Mouse (Mus musculus) brown adipose tissue, adult 24 weeks (tissue): ENCODE measurements at regions not wholly inside any gene's neighbourhood (a gene's known extent, or its start where the extent isn't known, plus 50 kb on each side); places are given as distances from the start of the nearest gene placed in this dataset.

Experiments used
- H3K27ac ChIP-seq: fragments of 200-500 bp; replicated peaks from 2 replicates; pipeline ENCODE4 v1.5.1; 2012; ENCODE audit warnings: low read depth, mild to moderate bottlenecking, low read length
- H3K4me1 ChIP-seq: fragments of 200-500 bp; 2 replicates; pipeline ENCODE4 v1.6.1; 2012; ENCODE audit warnings: low read length, mixed read lengths; ENCODE audit not compliant: control insufficient read depth, insufficient read depth, insufficient read length
- H3K4me3 ChIP-seq: fragments of 200-500 bp; 2 replicates; pipeline ENCODE4 v1.5.1; 2012; ENCODE audit warnings: low read depth, mild to moderate bottlenecking, low read length, moderate library complexity; ENCODE audit not compliant: insufficient read depth

DNA sequence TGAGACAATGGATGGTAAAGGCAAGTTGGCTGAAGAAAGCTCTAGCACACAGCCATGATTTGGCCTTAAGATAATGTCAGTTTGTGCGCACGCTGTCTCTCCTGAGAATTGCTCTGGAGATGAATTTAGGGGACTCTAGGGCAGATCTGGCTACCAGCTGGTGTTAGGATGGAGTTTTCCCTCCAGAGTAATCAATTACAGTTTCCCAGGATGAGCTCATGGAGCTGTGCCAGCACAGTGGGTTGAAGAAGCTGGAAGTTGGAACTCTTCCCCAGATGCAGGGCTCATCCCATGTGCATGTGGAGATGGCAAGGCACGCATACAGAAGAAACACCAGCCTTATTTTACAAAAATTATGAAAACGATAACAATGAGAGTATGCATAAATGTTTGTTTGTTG, 481.0 kb downstream of the Gm826 start:
- no peak overlapping the region for H3K27ac ChIP-seq
- no peaks in the 10 kb centered on the region for H3K4me1 ChIP-seq
- H3K4me3 ChIP-seq = no peak overlapping the region

DNA sequence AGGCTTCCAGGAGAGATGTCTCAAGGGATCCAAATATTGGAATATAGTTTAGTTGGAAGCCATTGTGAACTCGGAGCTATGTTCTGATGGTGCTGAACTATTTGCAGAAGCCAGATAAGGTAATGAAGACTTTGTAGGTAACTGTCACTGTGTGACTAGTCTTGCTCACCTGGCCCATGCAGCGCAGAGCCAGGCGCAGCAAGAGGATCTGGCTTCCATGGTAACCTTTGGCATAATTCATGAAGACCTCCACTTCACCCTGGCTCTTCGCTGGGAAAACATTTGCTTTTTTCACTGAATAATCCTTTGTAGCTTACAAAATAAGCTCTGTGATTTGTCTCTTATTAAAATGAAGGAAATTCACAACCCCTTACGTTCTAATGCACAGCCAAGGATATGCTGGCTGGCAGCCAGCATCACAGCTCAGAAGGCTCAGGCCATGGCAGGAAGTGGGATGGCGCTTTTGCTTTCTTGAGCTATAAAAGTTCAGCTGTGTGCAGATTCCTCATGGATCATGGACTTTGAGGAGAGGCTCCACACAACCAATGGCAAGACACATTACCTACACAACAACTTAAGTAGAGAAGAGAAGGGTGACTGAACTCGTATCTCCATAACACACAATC, 501.4 kb downstream of the Gm826 start:
- no peak overlapping the region for H3K27ac ChIP-seq

DNA sequence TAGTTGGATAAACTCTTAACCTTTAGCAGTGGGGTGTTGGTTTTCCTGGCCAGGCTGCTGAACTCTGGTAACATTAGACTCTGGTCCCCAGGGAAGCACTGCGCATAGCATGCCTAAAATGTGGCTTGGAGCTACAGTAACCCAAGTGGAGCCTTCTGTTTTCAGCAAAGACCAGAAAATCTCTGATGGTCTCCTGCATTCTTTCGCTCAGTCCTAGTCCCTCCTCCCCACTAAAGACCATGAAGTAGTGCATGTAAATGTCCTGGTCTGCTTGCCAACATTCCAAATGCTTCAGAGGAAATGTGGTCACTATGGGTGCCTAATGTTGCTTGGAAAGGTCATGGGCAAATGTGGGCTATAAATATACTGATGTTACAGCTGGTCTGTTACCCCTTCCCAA, 507.5 kb downstream of the Gm826 start:
- no peak overlapping the region for H3K27ac ChIP-seq
- H3K4me3 ChIP-seq = no peak overlapping the region
- H3K4me1 ChIP-seq = 0 out of 2 replicates have a peak, but pooled peaks cover 2% of the 10 kb centered on the region

More for the DNA sequence above, 501.4 kb downstream of the Gm826 start:
- H3K4me1 ChIP-seq = no peaks in the 10 kb centered on the region; the same call in 1 of the 2 replicates
- no peak overlapping the region for H3K4me3 ChIP-seq

DNA sequence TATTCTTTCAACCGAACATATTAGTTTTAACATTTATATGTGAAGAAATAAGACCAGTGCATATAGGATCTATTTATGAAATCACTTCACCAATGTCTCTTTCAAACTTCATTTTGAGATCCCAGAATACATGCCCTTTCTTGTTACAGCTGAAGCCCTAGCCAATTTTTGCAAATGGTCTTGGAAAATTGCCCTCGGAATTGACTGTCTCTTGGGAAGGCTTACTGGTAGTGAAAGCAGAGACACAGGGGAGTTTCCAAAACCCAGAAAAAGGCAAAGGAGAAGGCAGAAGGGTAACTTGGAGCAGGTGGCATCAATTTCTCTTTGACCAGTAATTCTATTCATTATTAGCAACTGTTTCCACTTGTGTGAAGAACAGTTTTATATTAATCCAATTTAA, 515.4 kb downstream of the Gm826 start:
- Histone ChIP-seq H3K4me1 (no peaks in the 10 kb centered on the region; the same call in 1 of the 2 replicates), H3K4me3 (no peak overlapping the region), H3K27ac (no peak overlapping the region)

DNA sequence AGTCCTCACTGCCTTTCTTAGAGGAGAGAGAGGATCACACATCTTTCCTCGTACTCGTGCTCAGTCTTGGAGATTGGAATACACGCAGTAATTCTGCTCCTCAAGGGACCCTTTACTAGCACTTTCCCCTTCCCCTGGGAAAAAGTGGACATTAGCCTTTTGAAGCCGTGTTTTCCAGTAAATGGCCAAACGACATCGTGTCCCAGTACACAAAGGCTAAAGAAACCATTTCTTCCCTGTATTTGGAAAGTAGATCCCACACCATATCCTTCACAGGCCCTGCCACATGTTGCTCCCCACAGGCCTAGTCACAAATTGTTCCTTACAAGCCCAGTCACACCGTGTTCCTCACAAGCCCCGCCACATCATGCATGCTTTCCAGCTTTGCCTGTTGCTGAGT, 517.6 kb downstream of the Gm826 start:
- Histone ChIP-seq H3K27ac (no peak overlapping the region), H3K4me1 (no peaks in the 10 kb centered on the region; the same call in 1 of the 2 replicates), H3K4me3 (no peak overlapping the region)
